Mouse (Mus musculus) layer of hippocampus, adult 8-10 months (tissue): ENCODE results near the gene 4930578C19Rik. TPM values are rescaled to one million over a fixed set of nuclear protein-coding genes. Genes with fewer than 3 reads are reported as not detected.
A peak's percentile ranks its signal among the peaks of the same experiment; 100 is the strongest.
"Not testable (repeated sequence)": the region's sequence is repeated elsewhere in the genome, so short reads cannot be mapped to it uniquely, and the experiment has no call there.

Experiments
- DNase-seq, 2 experiments: peaks; one replicate each; pipeline ENCODE4 v3.0.0; 2022; ENCODE audit warnings: low spot score in 2 of 2
- total RNA-seq, 4 experiments: library from RNA; stranded (reverse); gene quantifications; 2 replicates each; pipeline ENCODE4 v1.2.4; 2022

Gene 4930578C19Rik
- total RNA-seq, result 1 to 10 TPM in 3 of 4 experiments, under 1 TPM in 1; 0.87 to 1.3 (median 1.2) TPM

DNA sequence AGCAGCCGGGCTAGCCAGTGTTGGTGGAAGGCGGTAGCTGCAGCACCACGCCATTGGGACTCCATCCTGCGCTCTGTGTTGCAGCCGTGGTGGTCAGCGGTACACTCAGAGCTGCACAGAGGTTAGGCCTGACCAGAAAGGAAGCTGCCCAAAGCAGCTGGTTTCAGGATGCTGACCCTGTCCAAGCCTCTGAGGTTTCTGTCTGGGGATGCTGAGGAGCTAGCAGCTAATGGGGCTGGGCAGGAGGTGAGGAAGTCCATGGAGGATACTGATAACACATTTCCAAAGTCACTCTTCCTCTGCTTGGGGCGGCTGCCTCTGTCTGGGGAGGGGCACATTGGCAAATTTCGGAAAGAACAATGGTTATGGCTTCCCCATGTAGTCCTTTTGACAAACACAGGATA, at the start of gene 4930578C19Rik:
TSS of gene 4930578C19Rik (minus strand) at position 200 of the 404 bp plus-strand sequence.
- DNase-seq, result no peak

DNA sequence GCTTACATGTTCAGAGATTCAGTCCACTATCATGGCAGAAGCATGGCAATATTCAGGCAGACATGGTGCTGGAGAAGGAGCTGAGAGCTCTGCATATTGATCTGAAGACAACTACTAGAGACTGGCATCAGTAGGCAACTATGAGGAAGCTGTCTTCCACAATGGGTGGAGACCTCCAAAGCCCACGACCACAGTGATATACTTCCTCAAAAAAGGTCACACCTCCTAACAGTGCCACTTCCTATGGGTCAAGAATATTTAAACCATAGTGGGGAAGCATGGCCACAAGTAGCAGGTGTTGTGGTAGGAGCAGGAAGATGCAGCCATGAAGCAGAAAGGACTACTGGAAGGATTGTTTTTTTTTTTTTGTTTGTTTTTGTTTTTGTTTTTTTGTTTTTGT, 6.5 kb upstream of the 4930578C19Rik start:
- no peak for DNase-seq

DNA sequence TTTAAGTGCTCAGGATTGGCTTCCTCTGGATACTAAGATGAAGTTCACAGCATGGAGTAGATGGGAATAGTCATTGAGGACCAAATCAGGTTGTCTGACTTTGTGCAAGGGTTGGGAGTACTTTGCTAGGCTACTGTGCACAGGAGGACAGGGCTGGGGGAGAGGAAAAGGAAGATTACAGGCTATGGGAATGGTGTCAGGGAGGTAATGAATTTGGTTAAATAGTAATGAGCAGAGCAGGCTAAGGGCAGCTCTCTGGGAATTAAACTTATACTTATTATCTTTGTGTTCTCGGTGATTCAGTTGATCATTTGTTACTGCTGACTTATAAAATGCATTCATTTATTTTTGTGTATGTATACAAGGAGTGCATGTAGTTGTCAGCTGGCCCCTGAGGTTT, 1.7 kb upstream of the 4930578C19Rik start:
- no peak for DNase-seq

DNA sequence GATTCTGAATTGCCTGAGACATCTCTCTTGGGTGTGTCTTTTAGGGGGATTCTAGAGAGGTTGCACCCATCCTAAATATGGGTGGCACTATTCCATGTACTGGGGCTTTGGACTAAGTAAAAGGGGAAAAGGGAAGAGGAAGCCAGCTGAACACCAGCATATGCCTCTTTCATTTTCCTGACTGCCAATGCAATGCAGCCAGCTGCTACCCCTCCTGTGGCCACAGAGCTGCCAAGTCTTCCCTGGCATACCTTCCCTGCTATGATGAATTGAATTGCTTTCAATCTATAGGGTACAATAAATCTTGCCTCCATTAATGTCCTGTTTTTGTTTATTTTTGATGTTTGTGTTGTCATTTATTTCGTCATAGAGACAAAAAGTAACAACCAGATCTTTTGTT, 9.6 kb downstream of the 4930578C19Rik start:
- DNase-seq, result peak in 1 of 2 experiments; percentile 14

DNA sequence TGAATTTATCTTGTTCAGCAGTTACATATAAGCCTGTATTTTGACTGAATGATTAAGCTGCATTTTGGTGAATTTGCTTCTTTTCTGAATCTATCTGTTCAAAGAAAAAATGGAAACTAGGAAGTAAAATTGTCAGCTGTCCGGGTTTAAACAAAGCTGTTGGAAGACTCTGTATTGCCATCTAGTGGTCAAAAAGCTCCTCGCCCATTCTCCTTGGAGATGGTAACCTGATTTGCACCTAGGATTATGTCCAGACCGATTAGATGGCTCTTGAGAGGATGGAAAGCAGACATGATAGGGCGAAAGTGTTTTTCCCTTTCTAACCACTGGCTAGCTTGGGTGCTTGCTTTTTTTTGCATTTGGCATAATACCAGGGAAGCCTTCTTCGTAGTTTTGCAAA, 19.1 kb downstream of the 4930578C19Rik start:
- DNase-seq, result peak; percentile 45 to 66

DNA sequence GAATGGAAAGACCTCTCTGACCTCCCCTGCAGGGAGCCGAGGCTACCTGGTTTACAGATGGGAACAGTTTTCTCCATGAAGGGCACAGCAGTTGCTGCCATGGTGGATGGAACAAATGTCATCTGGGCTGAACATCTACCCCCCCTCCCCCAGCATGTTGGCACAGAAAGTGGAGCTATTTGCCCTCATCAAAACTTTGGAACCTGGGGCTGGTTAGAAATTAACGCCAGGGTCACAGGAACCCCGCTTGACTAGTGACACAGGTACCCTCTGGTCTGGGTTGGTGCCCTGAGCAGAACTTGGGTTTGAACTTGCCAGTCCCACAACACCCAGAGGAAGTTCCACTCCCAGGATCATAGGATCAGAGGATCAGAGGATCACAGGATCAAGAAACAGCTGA, 35.7 kb downstream of the 4930578C19Rik start:
- no peak for DNase-seq

DNA sequence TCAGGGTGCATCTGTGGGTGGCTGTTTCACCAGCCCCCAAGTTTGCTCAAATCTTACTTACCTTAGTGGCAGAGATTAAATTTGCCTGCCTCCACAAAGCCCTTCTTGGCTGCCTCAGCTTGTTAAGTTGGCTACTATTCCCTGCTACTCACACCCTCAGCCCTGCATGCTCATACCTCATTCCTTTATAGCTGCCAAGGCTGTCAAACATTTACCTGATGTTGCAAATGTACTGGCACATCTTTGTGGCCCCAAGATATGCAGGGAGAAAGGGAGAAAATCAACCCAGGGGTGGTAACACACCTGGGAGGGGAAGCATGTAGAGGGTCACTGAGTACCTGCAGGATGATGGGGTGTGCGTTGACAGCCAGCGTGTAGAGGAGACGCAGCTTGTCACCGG, 38.0 kb downstream of the 4930578C19Rik start:
- no peak for DNase-seq

DNA sequence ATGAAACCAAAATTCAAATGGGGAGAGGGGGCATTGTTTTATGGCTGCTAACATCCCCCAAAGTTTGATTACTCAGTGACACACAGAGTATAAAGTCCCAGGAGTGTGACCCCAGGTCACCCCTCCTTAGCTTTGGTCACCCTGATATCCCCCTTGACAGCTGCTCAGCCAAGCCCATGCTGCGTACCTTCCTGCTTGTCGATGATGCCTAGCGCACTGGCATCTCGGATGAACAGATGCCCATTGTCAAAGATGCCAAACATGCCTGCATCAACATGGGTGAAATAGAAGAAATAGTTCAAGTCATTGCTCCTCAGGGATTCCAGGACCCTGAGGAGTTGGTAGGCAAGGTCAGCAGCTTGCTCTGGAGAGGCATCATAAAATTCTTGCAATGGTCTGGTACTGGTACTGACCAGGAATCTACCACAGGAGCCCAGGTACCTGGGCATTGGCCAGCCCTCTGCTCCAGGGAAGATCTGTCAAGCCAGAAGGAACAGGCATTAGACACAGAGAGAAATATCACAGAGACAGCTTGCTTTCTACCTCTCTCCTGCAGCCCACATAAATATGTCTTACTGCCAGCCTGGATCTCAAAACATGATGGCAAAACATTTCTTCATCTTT, 40.9 kb downstream of the 4930578C19Rik start:
- no peak for DNase-seq

DNA sequence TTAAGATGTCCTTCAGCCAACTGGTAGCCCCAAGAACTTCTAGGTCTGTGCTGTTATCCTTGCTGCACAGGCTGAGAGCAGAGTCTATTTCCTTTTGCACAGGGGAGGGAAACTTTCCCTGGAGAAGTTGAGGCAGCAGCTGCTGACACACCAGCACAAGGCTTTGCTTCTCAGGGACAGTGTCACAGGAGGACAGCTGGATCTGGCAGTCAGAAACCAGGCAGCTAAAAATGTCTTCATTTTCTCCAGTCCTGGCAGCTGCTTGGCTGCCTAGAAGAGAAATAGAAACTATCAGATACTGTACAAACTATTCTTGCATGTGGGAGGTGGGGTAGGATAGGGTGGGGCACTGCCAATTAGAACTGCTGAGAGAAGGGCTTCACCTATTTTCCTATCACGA, 42.2 kb downstream of the 4930578C19Rik start:
- no peak for DNase-seq

DNA sequence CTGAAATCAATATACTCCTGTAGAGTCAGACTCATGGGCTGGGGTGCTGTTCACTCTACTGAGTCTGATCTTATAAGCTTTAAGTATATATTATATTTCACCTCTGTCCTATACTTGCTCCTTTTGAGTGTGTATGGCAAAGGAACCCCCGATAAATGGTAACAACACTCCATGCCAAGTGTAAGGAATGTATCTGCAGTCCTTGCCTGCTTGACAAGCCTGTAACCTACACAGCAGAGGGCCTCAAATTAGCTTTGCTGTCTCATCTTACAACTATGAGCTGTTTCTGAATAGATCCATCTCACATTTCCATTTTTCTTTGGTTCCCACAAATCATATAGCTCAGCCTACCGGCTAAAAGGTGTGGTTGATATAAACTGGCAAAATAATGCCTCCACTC, 46.6 kb downstream of the 4930578C19Rik start:
- no peak for DNase-seq

DNA sequence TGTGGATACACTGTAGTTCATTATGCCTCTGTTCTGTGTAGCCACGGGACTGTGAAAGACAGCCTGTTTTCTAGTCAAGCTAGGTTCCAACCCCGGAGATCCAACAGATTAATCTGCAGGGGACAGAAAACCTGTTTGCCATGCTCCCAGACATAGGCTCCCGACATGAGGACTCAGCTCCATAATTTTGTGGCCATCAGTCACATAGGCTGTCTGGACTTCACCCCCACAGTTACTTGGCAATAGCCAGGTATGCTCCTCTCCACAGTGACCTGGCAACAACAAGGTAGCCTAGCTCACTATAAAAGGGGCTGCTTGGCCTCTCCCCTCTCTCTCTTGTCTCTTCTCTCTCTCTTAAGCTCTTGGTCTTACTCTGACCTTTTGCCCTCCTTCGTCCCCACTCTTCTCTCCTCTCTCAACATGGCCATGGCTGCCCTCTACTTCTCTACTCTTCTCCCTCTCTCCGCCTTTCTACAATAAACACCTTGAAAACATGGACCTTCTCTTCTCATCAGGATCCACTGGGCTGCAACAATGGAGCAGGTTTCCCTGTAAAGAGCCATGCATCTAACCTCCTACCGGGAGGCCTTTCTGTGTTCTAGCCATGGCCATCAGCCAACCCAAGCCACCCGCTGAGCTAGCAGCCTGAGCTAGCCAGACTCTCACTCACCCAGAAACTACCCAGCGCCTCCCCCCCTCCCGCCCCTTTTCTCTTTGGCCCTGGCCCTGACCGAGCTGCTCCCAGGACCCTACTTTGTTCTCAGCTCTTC, 49.9 kb downstream of the 4930578C19Rik start:
- DNase-seq, result no peak

DNA sequence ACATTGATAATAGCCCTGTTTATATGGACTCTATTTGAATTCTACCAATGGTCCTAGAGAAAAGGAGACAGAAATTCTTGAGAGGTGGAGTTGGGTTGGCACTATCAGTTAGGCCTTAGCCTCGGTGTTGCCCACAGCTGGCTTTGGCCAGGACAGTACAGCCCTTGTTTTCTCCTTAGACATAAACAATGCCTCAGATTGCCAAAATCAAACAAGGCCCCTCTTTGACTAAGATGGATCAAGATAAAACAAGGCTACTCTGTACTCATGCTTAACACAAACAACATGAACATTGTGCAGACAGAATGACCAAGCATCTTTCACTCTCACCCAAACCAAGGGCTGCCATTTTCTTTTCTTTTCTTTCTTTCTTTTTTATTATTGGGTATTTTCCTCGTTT, 51.6 kb downstream of the 4930578C19Rik start:
- DNase-seq, result peak in 1 of 2 experiments; percentile 17

DNA sequence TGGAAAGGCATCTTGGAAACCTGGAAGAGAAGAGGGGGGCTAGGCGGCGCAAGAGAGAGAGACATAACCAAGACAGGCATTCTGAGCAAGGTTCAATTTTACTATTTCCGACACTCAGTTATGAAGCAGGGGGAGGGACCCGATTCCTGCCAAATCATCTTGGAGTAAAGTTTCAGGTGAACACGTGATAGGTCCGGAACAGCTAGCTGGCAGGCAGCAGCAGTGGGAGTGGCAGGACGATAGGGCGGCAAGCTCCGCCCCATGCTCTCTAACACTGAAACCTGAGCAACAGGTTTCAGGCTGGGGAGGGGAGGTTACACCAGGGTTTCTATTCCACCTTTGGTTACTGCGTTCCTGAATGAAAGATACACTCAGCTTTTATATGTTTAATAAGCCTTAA, 58.9 kb downstream of the 4930578C19Rik start:
- DNase-seq, result no peak

DNA sequence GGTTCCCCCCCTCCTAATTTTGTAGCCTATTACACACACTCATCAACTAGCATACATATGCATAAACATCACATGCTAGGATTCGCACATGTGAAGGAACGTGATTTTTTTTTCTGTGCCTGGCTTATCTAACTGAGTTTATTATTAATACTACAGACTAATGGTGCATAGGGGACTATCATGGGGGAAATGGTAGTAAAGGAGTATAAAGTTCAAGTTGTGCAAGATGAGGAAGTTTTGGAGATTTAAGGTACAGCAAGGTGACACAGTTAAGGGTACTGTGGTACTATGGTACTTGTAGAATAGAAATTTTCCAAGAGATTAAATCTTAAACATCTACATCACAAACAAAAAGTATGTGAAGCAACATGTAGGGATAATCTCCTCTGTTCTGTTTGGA, 64.5 kb downstream of the 4930578C19Rik start:
- DNase-seq, result no peak

DNA sequence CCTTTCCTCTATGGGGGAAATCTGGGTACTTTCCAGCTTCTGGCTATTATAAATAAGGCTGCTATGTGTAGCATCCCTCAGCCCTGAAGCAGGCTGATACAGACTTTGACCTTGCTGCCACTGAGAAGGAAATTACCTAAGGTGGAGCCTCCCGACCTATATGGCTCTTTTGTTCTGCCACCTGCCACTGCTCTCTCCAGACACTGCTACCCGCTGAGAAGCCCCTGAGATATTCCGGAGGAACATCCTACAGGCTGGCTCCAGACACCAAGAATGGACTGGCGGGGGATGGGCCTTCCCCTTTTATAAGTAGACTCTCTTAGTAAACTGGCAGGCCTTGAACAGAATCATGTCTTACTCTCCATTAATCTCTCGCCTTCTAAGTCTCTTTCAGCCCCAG, 77.0 kb downstream of the 4930578C19Rik start:
- DNase-seq, result not testable (repeated sequence)
